Mouse (Mus musculus) testis, adult 2 months (tissue): ENCODE results near the gene Ankrd37.

Source experiments
- CTCF ChIP-seq: fragments of 200-500 bp; IDR thresholded peaks from 2 replicates; pipeline ENCODE4 v1.5.1; 2012; ENCODE audit warnings: low read depth, mild to moderate bottlenecking, inconsistent platforms, low read length, moderate library complexity; ENCODE audit not compliant: control insufficient read depth, insufficient read depth, insufficient replicate concordance
- POLR2A ChIP-seq: fragments of 200-500 bp; IDR thresholded peaks from 2 replicates; pipeline ENCODE4 v1.6.1; 2012; ENCODE audit warnings: low read depth, mild to moderate bottlenecking, inconsistent platforms, low read length, moderate library complexity; ENCODE audit not compliant: control insufficient read depth

DNA sequence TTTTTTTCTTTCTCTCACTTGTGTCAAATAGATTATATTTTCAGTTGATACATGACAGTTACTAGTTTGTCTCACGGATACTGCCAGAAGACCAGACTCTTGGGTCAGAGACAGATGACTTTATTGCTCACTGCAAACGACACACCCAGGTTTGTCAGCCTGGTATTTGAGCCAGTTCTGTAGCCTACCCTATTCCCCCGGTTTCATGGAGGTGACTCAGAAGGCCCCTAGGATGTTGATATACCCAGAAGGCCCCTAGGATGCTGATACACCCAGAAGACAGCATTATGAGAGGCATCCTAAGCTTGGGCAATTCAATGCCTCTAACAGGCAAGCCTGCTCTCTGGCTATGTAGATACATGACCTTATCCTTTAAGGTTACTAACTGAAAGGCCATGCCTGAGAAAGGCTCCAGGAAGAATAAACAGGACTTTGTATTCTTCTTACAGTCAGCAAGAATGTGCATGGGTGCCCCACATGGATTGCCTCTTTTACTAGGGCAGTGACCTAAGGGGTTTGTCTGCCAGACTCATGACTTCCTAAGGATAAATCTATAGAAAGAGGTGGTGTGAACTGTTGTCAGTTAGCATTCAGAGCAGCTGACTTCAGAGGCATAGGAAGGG is 1.7 kb upstream of the Ankrd37 start:
- TF ChIP-seq POLR2A = no peak
- no peak for TF ChIP-seq CTCF
